18 mouse cellular contexts compared by ENCODE assay signal in genomic region chr8:49441270-49441669, GRCm38 (mm10).
"Had no signal": no experiment of that assay in that cellular context is flagged by ENCODE, and none has a peak within 500 bp of the region (broad histone marks: within the 10 kb centered on the region; RNA-seq: fewer than 3 reads in every experiment).

No protein-coding gene starts in this region.

- ATAC-seq: liver, embryonic 12.5 days; lung, postnatal 0 days; midbrain, embryonic 13.5 days; midbrain, embryonic 15.5 days had no signal

- H3K9ac ChIP-seq: liver, embryonic 12.5 days; liver, embryonic 14.5 days; lung, embryonic 15.5 days; midbrain, embryonic 13.5 days; midbrain, embryonic 15.5 days; neural tube, embryonic 12.5 days had no signal

- H3K36me3 ChIP-seq: liver, embryonic 12.5 days; lung, embryonic 15.5 days; midbrain, embryonic 13.5 days; midbrain, embryonic 15.5 days; neural tube, embryonic 12.5 days had no signal

- H3K9me3 ChIP-seq: liver, embryonic 12.5 days; lung, embryonic 15.5 days; megakaryocyte, embryonic 14.5 days; midbrain, embryonic 13.5 days; midbrain, embryonic 15.5 days; neural tube, embryonic 12.5 days had no signal

- H3K4me3 ChIP-seq: liver, embryonic 12.5 days; lung, embryonic 15.5 days; megakaryocyte, embryonic 14.5 days; midbrain, embryonic 13.5 days; midbrain, embryonic 15.5 days; neural tube, embryonic 12.5 days had no signal

- DNase-seq: lung, adult 18-20 months; lung, postnatal 14 days; lung, postnatal 4 days; right cerebral cortex, adult 18-20 months; right cerebral cortex, postnatal 25 days; right cerebral cortex, postnatal 4 days; spleen, adult 18-20 months; thymus, adult 18-20 months; thymus, postnatal 14 days; thymus, postnatal 36 days had no signal

- H3K4me1 ChIP-seq: liver, embryonic 12.5 days; lung, embryonic 15.5 days; megakaryocyte, embryonic 14.5 days; neural tube, embryonic 12.5 days had no signal

- H3K4me2 ChIP-seq: liver, embryonic 12.5 days; lung, embryonic 15.5 days; midbrain, embryonic 13.5 days; midbrain, embryonic 15.5 days; neural tube, embryonic 12.5 days had no signal

- H3K27me3 ChIP-seq: liver, embryonic 12.5 days; lung, embryonic 15.5 days; megakaryocyte, embryonic 14.5 days; midbrain, embryonic 15.5 days; neural tube, embryonic 12.5 days had no signal

- H3K27ac ChIP-seq: liver, embryonic 12.5 days; liver, embryonic 14.5 days; lung, embryonic 15.5 days; midbrain, embryonic 13.5 days; midbrain, embryonic 15.5 days; neural tube, embryonic 12.5 days had no signal
